Mouse (Mus musculus) erythroblast, embryonic 14.5 days (primary cell): ENCODE measurements around the gene Umod.

Experiments
- GATA1 ChIP-seq: IDR thresholded peaks from 2 replicates; pipeline ENCODE4 v1.6.1; 2012; ENCODE audit warnings: low read length, inconsistent platforms, mixed read lengths
- TAL1 ChIP-seq: IDR thresholded peaks from 3 replicates; pipeline ENCODE4 v1.6.1; 2012; ENCODE audit warnings: low read length, inconsistent platforms, mixed read lengths

DNA sequence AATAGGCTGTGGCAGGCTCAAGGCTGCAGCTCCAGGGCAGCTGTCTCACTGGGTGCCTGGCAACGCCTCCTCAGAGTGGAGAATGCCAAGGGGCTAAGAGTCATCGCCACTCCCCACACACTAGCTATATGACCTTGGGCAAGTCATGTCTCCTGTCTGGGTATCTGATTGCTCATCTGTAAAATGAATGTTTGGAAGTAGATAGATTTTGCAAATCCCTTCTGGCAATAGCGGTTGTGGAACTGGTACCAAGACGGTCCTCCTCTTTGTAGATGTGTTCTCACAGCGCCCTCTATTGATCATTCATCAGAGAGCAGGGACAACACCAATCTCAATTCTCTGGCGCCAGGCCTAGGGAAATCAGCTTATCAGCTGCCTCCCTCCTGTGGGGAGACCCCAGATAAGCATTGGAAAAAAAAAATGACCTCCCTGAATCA is 51.9 kb downstream of the Umod start:
- no peak for TF ChIP-seq GATA1
- TF ChIP-seq TAL1, result no peak
